Mouse (Mus musculus): ENCODE data around the gene Ctso.
A peak's percentile ranks its signal among the peaks of the same experiment; 100 is the strongest.

Ctso gene

DNA sequence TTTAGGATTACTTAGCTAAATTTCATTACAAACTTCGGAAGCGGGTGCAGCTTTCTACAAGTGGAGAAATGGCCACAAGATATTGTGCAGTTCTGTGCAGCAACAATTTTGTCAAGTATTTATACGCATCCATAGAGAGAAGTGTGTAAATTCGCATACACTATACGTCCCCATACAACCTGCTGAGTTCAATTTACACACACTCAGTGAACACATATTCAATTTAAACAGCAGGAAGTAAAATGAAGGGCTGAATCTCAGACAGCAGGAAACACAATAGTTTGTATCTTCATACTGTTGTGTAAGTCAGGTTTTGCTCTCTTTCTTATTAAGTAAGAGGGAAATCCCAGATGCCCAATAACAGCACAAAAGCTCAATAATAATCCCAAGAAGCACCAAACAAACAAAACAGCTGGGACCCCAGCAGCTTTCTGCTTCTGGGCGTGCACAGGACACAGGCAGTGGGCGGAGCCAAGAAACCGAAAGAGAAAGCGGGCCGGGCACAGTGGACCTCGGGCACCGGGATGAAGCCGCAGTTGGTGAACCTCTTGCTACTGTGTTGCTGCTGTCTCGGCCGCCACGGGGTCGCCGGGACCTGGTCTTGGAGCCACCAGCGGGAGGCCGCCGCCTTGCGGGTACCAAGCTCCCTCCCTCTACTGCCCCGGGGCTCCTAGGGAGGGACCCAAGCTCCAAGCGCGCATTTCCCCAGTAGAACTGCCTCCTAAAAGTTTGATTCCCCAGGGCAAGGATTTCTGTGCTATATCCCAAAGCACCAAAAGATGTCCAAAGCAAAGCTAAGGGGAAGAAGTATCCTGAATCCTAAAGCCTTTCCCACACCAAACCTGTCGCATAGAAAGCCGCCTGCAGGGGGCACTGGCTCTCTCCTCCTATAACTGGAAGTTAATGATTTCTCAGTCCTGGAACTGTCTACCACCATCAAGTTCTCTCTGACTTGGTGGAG lies at the start of gene Ctso:
TSS of gene Ctso (plus strand) at position 461 of the 961 bp plus-strand sequence.
- peak; percentile 72 for DNase-seq (ENCODE audit: low read depth, low spot score)

GRCm38 (mm10) chr3:81883916-81884315 lies 48.5 kb upstream of the Ctso start:
- no peak for DNase-seq (ENCODE audit: low read depth, low spot score)

DNA sequence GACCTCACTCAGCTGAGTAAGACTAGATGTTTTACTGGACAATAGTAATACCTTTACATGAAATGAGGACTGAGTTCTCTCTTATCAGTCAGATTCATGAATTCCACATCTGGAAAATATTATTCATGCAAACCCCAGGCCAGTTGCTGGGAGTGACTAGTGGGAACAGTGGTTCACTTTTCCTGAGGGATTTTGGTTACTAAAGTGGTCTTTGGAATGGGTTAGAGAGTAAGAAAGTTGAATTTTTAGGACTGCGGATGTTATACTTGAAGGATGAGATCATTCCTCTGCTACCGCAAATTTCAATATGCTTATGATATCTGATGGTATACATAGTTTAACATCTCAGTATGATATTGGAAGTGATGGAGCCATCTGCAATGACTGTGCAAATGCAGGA lies 46.8 kb upstream of the Ctso start:
- no peak for DNase-seq (ENCODE audit: low read depth, low spot score)

GRCm38 (mm10) chr3:81889137-81889536 lies 43.3 kb upstream of the Ctso start:
- DNase-seq (ENCODE audit: low read depth, low spot score), result no peak

GRCm38 (mm10) chr3:81910286-81911036 lies 21.9 kb upstream of the Ctso start:
- DNase-seq (ENCODE audit: low read depth, low spot score), result no peak

GRCm38 (mm10) chr3:81916030-81916686 lies 16.2 kb upstream of the Ctso start:
- no peak for DNase-seq (ENCODE audit: low read depth, low spot score)

DNA sequence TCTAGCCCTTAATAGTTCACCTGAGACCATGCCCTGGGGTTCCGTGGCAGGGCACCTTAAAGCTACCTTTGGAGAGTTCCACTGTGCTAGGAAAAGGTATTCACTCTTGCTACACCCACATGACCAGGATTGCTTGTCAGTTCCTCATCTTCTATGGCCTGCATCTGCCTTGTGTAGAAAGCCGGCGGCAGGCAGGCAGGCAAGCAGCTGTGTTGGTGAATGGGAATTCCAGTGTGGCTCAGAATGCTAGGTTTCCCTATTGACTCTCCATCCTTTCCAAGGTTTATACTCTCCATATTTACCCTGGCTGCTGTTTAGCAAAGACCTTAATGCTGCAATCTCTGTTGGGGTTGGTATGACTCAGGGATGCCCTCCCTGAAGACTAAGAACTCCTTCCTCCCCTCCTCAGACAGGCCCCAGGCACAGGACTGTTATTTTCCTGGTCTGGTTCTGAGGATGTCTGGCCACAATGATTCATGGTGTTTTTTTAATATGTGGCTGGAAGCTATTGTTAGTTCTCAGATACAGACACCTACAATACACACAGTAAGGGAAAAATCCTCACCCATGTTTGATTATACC lies 15.0 kb upstream of the Ctso start:
- DNase-seq (ENCODE audit: low read depth, low spot score), result no peak

DNA sequence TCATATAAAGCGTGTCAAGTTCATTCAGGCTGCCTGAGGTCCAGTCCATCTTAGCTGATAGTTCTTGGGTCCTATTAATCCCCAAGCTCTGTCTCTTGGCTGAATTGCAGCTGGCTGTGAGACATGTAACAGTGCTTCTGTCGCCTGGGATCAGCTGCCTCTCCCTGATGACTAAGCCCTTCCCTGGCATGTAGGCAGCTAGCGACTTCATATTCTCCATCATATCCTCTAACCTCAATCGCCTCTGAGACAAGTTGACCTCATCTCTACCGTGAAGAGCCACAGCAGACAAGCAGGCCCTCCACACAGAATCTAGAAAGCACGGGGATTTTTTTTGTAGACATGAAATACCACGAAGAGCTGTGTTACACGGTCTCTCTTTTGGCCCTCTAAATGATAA lies 14.2 kb upstream of the Ctso start:
- DNase-seq (ENCODE audit: low read depth, low spot score), result no peak

- DNase-seq (ENCODE audit: low read depth, low spot score), result no peak
Measured at GRCm38 (mm10) chr3:81919681-81920080, 12.7 kb upstream of the Ctso start.

DNA sequence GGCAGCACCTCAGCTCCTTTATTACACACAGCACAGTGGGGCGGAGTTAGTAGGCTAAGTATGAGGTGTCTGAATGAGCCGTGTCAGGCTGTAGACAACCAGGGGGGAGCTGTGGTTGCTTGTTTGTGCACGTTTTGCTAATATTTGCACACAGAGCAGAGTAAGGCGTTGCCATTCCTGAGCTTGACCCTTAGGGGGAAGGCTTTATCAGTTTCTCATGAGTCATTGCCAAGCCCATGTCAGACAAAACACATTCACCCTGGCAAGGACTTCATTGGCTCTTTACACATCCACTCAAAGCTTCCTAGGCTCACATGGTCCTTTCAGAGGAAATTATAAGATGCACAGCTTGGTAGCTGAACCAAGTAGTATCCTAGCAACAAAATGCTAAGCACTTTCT lies 9.5 kb upstream of the Ctso start:
- peak; percentile 13 for DNase-seq (ENCODE audit: low read depth, low spot score)

GRCm38 (mm10) chr3:81924931-81925330 lies 7.5 kb upstream of the Ctso start:
- peak; percentile 48 for DNase-seq (ENCODE audit: low read depth, low spot score)

DNA sequence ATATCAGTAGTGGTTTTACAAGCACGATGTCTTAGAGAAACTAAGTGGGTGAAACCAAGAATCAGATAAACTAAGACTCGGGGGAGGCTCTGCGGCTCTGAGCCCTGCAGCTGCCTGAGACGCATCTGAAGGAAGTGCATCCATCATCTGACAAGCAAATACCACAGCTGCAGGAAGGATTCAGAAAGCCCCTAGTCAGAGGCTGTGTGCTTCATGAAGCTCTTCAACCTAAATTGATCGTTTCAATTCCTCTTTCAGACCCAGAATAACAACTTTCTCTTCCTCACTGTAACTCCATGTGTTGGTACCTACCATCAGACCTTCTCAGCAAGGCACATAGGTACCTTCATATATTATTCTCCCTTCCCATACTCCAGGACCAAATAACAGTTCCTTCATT lies 6.5 kb upstream of the Ctso start:
- no peak for DNase-seq (ENCODE audit: low read depth, low spot score)

- no peak for DNase-seq (ENCODE audit: low read depth, low spot score)
Measured at GRCm38 (mm10) chr3:81926764-81927325, 5.6 kb upstream of the Ctso start.

DNA sequence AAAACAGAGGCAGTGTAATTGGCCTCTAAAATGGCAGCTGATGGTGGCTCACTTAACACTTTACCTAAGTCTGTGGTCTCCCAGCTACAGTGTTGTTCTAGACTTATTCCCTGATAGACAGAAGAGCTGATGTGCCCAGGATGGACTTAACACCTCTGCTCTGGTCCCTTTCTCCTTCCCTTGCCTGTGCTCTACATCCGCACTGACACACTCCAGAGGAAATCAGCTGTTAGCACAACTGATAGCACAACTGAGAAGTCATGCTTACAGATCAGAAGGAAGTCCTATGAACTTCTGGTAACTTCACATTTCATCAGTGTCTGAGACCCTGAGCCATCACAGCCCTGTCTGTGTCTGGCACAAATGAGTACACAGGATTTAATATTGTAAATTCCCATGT lies 3.3 kb upstream of the Ctso start:
- DNase-seq (ENCODE audit: low read depth, low spot score), result no peak

DNA sequence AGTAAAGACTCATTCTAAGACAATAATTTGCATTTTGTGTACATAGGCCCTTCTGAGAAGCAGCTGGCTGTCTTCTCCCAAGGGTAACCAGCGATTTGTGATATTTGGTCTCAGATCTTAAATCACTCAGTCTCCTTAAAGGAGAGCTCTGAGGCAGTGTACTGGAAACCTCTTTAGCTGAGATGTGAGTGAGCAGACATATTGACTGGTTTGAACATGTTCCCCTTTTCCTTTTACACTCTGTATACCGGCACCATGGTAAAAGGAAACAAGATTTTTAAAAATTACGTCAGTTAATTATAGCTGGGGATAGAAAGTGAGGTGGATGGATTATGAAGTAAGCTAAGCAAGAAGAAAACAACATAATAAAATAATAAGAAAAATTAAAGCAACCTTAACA lies 706 bp upstream of the Ctso start:
- no peak for DNase-seq (ENCODE audit: low read depth, low spot score)

DNA sequence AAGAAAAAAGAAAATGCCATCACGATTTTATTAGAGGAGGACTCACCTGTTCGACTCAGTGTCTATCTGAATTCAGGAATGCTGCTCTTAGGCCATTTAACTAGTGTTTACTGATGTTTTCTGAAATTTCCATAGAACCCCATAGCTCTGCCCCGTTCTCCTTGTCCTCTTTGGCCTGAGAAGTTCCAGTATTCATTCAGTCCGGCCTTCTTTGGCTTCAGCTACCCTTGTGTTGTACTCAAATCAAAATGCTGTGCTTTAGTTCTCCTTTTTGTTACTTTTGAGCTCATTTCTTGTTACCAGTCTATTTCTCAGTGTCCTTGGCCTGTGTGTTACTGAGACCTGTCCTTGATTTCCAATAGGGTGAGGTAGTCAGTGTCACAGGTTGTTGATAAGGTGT lies 947 bp downstream of the Ctso start:
- no peak for DNase-seq (ENCODE audit: low read depth, low spot score)

DNA sequence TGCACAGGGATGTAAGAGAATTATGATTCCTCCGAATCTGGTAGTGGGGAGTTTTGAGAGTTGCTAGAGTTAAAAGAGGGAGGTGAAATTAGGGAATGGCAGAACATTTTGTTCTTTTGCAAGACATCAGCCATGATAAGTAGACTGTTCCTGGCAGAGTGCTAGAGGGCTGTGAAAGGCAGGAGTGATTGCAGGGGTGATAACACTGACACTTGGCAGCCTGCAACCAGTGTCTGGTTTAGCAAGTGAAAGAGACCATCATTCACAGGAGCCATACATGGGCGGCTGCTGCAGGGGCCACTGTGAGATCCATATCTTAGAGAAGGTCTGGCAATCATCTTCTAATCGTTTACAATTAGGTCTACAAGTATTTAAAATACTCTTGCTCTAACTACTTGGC lies 6.5 kb downstream of the Ctso start:
- DNase-seq (ENCODE audit: low read depth, low spot score), result no peak

GRCm38 (mm10) chr3:81942341-81942740 lies 9.9 kb downstream of the Ctso start:
- no peak for DNase-seq (ENCODE audit: low read depth, low spot score)

DNA sequence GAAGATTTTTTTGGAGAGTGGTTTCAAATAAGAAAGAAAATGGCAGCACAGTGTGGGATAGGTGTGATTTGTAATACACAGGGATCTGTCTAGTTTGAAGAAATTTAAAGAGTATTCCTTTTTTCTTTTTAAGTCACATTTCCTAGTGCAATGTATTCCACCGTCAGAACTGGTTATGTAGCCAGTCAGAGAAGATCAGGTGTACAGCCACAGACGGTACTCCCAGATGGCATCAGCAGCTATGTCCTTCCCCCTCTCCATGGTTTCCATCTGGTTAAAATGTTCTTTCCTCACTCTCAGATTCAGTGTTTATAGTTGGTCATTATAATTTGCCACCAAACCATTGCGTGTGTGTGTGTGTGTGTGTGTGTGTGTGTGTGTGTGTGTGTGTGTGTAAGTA lies 10.7 kb downstream of the Ctso start:
- DNase-seq (ENCODE audit: low read depth, low spot score), result no peak

DNA sequence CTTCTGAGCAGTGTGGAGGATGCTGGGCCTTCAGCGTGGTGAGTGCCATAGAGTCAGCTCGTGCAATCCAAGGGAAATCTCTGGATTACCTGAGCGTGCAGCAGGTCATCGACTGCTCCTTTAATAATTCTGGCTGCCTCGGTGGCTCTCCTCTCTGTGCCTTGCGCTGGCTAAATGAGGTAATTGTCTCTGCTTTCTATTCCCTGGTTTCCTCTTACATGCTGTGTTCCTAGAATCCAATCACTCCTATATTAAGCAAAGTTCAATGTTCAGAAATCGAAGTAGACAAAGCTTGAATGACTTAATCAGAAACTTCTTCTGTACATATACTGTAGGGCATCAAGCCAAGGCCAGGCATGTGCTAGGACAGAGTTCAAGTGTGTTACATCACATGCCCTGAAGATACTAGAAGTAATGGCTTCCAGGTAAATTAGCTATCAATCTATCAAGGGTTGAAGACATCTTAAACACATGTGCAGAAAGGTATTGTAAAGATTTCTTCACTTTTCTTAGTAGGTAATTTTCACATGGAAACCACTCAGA lies 12.5 kb downstream of the Ctso start:
- no peak for DNase-seq (ENCODE audit: low read depth, low spot score)

DNA sequence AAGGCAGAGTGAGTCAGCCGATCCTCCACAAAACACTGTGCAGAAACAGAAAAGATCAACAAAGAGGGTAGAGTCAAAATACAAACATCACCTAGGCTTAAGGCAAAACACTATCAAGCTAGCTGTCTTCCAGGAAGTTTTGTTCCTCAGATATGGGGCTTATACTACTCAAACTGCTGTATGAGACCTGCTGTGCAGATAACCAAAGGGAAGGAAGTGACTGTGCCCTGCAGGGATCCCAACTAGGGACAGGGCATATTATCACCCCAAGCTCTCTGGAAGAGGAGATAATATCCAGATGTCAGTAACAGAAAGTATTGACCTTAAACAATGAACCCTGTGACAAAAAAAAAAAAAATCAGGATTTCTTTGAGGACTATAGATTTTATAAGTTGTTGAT lies 16.6 kb downstream of the Ctso start:
- DNase-seq (ENCODE audit: low read depth, low spot score), result no peak

All from ES-CJ7 (cell line).